Mouse (Mus musculus) stomach, embryonic 16.5 days (tissue): Measurements from ENCODE around the gene Ufc1. TPM values are rescaled to one million over a fixed set of nuclear protein-coding genes. Genes with fewer than 3 reads are reported as not detected.
A peak's percentile ranks its signal among the peaks of the same experiment; 100 is the strongest.

ENCODE experiments used
- ATAC-seq: fragments of 200-750 bp; cut with Nextera tagmentation; 2 replicates; pipeline ENCODE4 v1.8.0; 2017; ENCODE audit warnings: moderate number of reproducible peaks, moderate TSS enrichment; ENCODE audit not compliant: insufficient read depth, low FRiP score
- H3K27ac ChIP-seq: fragments of 300-500 bp; sonication (generic); 2 replicates; pipeline ENCODE4 v1.5.1; 2014; ENCODE audit warnings: low read length
- H3K27me3 ChIP-seq: fragments of 300-500 bp; sonication (generic); 2 replicates; pipeline ENCODE4 v1.6.1; 2014; ENCODE audit warnings: low read length, control low read depth, mixed read lengths; ENCODE audit not compliant: control insufficient read depth, insufficient read depth
- H3K36me3 ChIP-seq: fragments of 300-500 bp; sonication (generic); 2 replicates; pipeline ENCODE4 v1.6.1; 2014; ENCODE audit warnings: low read length; ENCODE audit not compliant: control insufficient read depth, insufficient read depth
- H3K4me1 ChIP-seq: fragments of 300-500 bp; sonication (generic); 2 replicates; pipeline ENCODE4 v1.6.1; 2014; ENCODE audit warnings: low read length, control low read depth, mixed read lengths; ENCODE audit not compliant: control insufficient read depth, insufficient read depth
- H3K4me2 ChIP-seq: fragments of 300-500 bp; sonication (generic); 2 replicates; pipeline ENCODE4 v1.6.1; 2014; ENCODE audit warnings: low read depth, low read length, mixed read lengths
- H3K4me3 ChIP-seq: fragments of 300-500 bp; sonication (generic); replicated peaks from 2 replicates; pipeline ENCODE4 v1.5.1; 2014; ENCODE audit warnings: mild to moderate bottlenecking, low read length
- H3K9ac ChIP-seq: fragments of 300-500 bp; sonication (generic); 2 replicates; pipeline ENCODE4 v1.6.1; 2014; ENCODE audit warnings: low read length
- H3K9me3 ChIP-seq: fragments of 300-500 bp; sonication (generic); replicated peaks from 2 replicates; pipeline ENCODE4 v1.6.1; 2016; ENCODE audit warnings: low read length, control low read depth; ENCODE audit not compliant: control insufficient read depth
- WGBS: fragments of 180-500 bp; shearing (Covaris S2); extraction: QIAGEN DNeasy Blood & Tissue Kit; methylation state at CpG from one replicate; pipeline ENCODE4 v1.1.7; 2014; 5-methylcytosine and 5-hydroxymethylcytosine counted together
- polyA plus RNA-seq: library from polyadenylated mRNA; unstranded; fragments of >200 nt; fragmentation: Nextera tagmentation; extraction: Ambion mirVana; gene quantifications from 2 replicates; pipeline ENCODE4 v1.2.1, GENCODE M21; 2015

Ufc1 gene
- polyA plus RNA-seq, 1 experiment from 2014 or later: 113 TPM

DNA sequence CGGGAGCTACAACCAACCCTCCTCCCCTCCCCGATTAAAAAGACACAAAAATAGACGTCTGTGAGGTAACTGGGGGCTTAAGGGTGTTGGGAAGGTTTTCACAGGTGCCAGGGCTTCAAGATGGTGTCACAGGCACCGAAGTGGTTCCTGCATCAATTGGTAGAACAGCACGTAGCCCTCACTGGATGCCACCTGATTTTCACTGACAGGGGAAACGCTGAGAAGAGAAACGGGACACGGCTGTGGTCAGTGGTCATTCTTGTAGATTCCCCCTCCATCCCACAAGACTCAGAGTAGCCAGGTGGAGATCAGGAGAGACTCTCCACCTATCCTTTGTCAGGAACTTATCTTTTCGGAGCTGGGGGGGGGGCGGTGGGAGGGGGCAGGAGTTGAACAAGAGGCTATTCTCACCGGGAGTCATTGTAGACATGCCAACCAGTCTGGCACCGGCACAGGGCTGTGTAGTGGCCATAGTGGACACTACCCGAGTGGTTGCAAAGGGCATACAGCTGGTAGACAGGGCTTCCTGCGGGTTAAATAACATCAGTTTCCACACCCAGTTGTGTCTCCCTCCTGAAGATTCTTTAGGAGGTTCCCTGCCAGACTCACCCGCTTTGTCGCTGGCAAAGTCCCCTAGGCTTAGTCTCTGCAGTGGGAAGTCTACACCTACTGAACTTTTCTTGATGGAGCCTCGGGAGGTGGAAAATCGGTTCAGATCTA lies 12.6 kb downstream of the Ufc1 start:
- Histone ChIP-seq H3K9me3 (no peaks in the 10 kb centered on the region), H3K36me3 (peaks cover 12% of the 10 kb centered on the region; the same call in 1 of the 2 replicates), H3K4me2 (peak overlapping the region; percentile 70), H3K27ac (no peak overlapping the region; the same call in 1 of the 2 replicates), H3K27me3 (no peaks in the 10 kb centered on the region), H3K4me3 (peak overlapping the region; percentile 78), H3K9ac (peak overlapping the region; percentile 32; the same call in 1 of the 2 replicates), H3K4me1 (peaks cover 25% of the 10 kb centered on the region)
- no peak for ATAC-seq
- WGBS: 76% methylated on average over 18 of the region's 18 CpGs

GRCm38 (mm10) chr1:171281528-171281923 lies 13.3 kb downstream of the Ufc1 start:
- 2% methylated on average over 10 of the region's 10 CpGs for whole genome bisulfite sequencing
- Histone ChIP-seq H3K4me1 (peaks cover 18% of the 10 kb centered on the region), H3K9me3 (no peaks in the 10 kb centered on the region), H3K9ac (peak overlapping the region; percentile 73), H3K4me2 (peak overlapping the region; percentile 70), H3K27ac (peak overlapping the region; percentile 87), H3K36me3 (peaks cover 12% of the 10 kb centered on the region; the same call in 1 of the 2 replicates), H3K27me3 (no peaks in the 10 kb centered on the region), H3K4me3 (peak overlapping the region; percentile 78)
- ATAC-seq: peak; percentile 49

GRCm38 (mm10) chr1:171280916-171281527 lies 13.8 kb downstream of the Ufc1 start, which contains the start of gene Ppox:
Ppox (minus strand) TSS chr1:171281186.
- H3K9me3 ChIP-seq: no peaks in the 10 kb centered on the region
- under 1% methylated on average over 26 of the region's 26 CpGs for WGBS
- H3K4me2 ChIP-seq: peak within 1 kb of the TSS; percentile 70
- peak; percentile 96 for ATAC-seq
- H3K36me3 ChIP-seq: peaks cover 15% of the 10 kb centered on the region; the same call in 1 of the 2 replicates
- H3K27ac ChIP-seq: peak within 1 kb of the TSS; percentile 87
- peak within 1 kb of the TSS; percentile 78 for H3K4me3 ChIP-seq
- peak within 1 kb of the TSS; percentile 73 for H3K9ac ChIP-seq
- H3K27me3 ChIP-seq: no peaks in the 10 kb centered on the region
- peaks cover 16% of the 10 kb centered on the region for H3K4me1 ChIP-seq

DNA sequence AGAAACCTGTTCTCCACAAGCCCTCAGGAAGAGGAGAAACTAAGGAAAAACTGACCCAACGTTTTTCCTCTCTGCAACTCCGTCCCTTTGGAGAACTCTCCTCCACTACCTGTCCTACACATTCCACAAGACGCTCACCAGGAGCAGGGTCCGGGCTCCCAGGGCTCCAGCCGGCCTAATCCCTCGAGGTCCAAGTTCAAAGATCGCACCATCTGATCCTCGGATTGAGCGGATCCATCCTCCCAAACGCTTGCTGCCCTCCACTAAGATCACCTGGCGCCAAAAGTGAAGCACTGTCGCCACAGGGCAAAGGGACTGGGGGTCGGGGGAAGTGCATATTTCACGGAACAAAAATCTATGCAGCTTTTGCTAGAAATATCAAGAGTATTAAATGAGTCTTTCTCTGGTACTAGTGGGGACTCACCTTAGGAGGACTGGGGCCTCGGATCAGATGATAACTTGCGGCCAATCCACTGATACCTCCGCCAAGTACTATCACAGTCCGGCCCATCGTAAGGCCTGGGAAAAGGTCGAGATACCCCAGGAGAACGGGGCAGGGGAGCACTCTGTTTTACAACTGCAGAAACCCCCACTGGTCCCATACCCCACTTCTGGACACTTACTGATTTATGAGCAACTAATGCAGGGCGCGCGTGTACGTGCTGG lies 14.4 kb downstream of the Ufc1 start:
- peaks cover 16% of the 10 kb centered on the region for H3K4me1 ChIP-seq
- peak overlapping the region; percentile 69 for H3K27ac ChIP-seq
- peaks cover 20% of the 10 kb centered on the region for H3K36me3 ChIP-seq
- H3K4me2 ChIP-seq: peak overlapping the region; percentile 63
- H3K4me3 ChIP-seq: peak overlapping the region; percentile 78
- no peaks in the 10 kb centered on the region for H3K9me3 ChIP-seq
- no peaks in the 10 kb centered on the region for H3K27me3 ChIP-seq
- under 1% methylated on average over 25 of the region's 25 CpGs for WGBS
- ATAC-seq: peak; percentile 8; the same call in 1 of the 2 replicates
- H3K9ac ChIP-seq: peak overlapping the region; percentile 70

GRCm38 (mm10) chr1:171279721-171280120 lies 15.1 kb downstream of the Ufc1 start:
- WGBS: 67% methylated on average over 5 of the region's 5 CpGs
- H3K4me2 ChIP-seq: peak overlapping the region; percentile 63
- H3K4me3 ChIP-seq: peak overlapping the region; percentile 78
- no peaks in the 10 kb centered on the region for H3K27me3 ChIP-seq
- H3K9ac ChIP-seq: peak overlapping the region; percentile 70
- no peaks in the 10 kb centered on the region for H3K9me3 ChIP-seq
- peaks cover 24% of the 10 kb centered on the region for H3K36me3 ChIP-seq
- H3K4me1 ChIP-seq: peaks cover 16% of the 10 kb centered on the region
- H3K27ac ChIP-seq: no peak overlapping the region
- ATAC-seq: no peak

DNA sequence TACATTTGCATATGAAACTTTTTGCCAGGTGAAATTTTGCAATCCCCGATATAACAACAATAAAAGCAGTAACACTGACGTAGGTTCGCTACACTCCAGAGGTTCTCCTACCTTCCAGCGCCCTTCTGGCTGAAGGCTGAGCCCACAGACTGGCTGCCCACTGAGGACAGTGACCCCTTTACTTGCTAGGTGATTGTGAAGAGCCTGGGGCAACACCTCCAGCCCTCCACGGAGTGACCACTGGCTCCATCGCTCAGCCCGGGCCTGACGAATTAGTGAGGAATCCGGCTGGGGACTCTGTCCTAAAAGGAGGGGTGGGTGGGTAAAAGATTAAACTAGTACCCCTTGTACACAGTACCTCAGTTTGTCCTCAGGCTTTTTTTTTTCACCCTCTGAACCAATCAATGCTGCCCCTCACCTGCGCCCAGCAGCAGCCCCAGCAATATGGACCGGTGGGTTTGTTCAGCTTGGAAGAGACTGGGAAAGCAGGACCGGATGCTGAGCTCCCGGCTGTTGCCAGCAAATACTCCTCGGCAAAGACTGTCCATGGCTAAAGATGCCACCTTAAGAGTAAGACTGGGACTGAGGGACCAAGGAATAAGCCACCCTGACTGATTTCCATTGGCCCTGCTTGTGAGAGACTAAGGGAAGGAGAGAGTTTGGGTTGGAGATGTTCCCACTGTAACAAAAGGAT lies 15.7 kb downstream of the Ufc1 start:
- no peak for ATAC-seq
- no peak overlapping the region for H3K27ac ChIP-seq
- H3K4me2 ChIP-seq: no peak overlapping the region
- H3K9ac ChIP-seq: no peak overlapping the region
- H3K36me3 ChIP-seq: peaks cover 26% of the 10 kb centered on the region
- H3K4me3 ChIP-seq: no peak overlapping the region
- H3K27me3 ChIP-seq: no peaks in the 10 kb centered on the region
- no peaks in the 10 kb centered on the region for H3K9me3 ChIP-seq
- peaks cover 16% of the 10 kb centered on the region for H3K4me1 ChIP-seq
- WGBS: 86% methylated on average over 14 of the region's 14 CpGs

DNA sequence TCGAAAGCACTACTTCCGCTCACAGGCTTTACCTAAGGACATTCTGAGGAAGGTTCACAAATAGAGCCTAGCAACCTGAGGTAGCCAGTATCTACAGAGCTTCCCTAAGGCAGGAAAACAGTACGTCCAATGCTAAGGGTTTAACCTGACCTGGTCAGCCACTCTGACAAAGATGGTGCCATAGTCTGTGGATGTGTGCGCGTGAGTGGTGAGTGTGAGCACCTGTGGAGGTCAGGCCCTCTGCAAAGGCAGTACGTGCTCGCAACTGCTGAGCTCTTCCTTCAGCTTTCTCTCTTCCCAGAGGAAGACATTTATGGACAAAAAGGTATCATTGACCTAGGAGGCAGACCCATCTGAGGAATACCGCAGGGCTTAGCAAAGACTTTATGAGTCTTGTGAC lies 16.4 kb downstream of the Ufc1 start:
- WGBS: 92% methylated on average over 8 of the region's 8 CpGs
- Histone ChIP-seq H3K4me2 (no peak overlapping the region), H3K4me3 (no peak overlapping the region), H3K36me3 (peaks cover 26% of the 10 kb centered on the region), H3K27ac (no peak overlapping the region), H3K9ac (no peak overlapping the region), H3K9me3 (no peaks in the 10 kb centered on the region), H3K4me1 (peaks cover 16% of the 10 kb centered on the region), H3K27me3 (no peaks in the 10 kb centered on the region)
- no peak for ATAC-seq

GRCm38 (mm10) chr1:171277736-171278135 lies 17.1 kb downstream of the Ufc1 start:
- Histone ChIP-seq H3K36me3 (peaks cover 20% of the 10 kb centered on the region), H3K9me3 (no peaks in the 10 kb centered on the region), H3K27me3 (no peaks in the 10 kb centered on the region), H3K4me3 (no peak overlapping the region), H3K27ac (no peak overlapping the region), H3K4me2 (no peak overlapping the region), H3K4me1 (peaks cover 16% of the 10 kb centered on the region), H3K9ac (no peak overlapping the region)
- no peak for ATAC-seq
- 82% methylated on average over 10 of the region's 10 CpGs for WGBS
